Mouse (Mus musculus) gonadal fat pad, adult 2 months (tissue): ENCODE data around the gene Mertk. TPM values are rescaled to one million over a fixed set of nuclear protein-coding genes. Genes with fewer than 3 reads are reported as not detected.

Experiments
- DNase-seq: peaks from one replicate; pipeline ENCODE4 v3.0.0-alpha.2; 2012; ENCODE audit warnings: low read depth
- polyA plus RNA-seq: library from polyadenylated mRNA; depleted of rRNA; stranded (reverse); fragments of >200 nt; gene quantifications from 2 replicates; pipeline ENCODE4 v1.2.3, GENCODE M21; 2012

Gene Mertk
- polyA plus RNA-seq, 1 experiment = 8.8 TPM

GRCm38 (mm10) chr2:128765787-128766186, 67.0 kb downstream of the Mertk start:
- no peak for DNase-seq

- DNase-seq = no peak
Observed at GRCm38 (mm10) chr2:128768545-128769247, 69.9 kb downstream of the Mertk start.

GRCm38 (mm10) chr2:128770557-128770956, 71.8 kb downstream of the Mertk start:
- DNase-seq = no peak

GRCm38 (mm10) chr2:128771048-128771447, 72.3 kb downstream of the Mertk start:
- no peak for DNase-seq

- DNase-seq = no peak
Observed at GRCm38 (mm10) chr2:128771750-128772338, 73.1 kb downstream of the Mertk start.

- DNase-seq = no peak
Observed at GRCm38 (mm10) chr2:128782231-128782630, 83.5 kb downstream of the Mertk start.

GRCm38 (mm10) chr2:128783660-128784345, 85.0 kb downstream of the Mertk start:
- no peak for DNase-seq

GRCm38 (mm10) chr2:128784814-128785213, 86.1 kb downstream of the Mertk start:
- no peak for DNase-seq

- no peak for DNase-seq
Observed at GRCm38 (mm10) chr2:128786341-128786740, 87.6 kb downstream of the Mertk start.

- no peak for DNase-seq
Observed at GRCm38 (mm10) chr2:128786795-128787194, 88.0 kb downstream of the Mertk start.

- DNase-seq = no peak
Observed at GRCm38 (mm10) chr2:128787805-128788204, 89.0 kb downstream of the Mertk start.

- DNase-seq = no peak
Observed at GRCm38 (mm10) chr2:128790875-128791614, 92.3 kb downstream of the Mertk start.

- no peak for DNase-seq
Observed at GRCm38 (mm10) chr2:128793958-128794357, 95.2 kb downstream of the Mertk start.

- no peak for DNase-seq
Observed at GRCm38 (mm10) chr2:128796463-128796862, 97.7 kb downstream of the Mertk start.

GRCm38 (mm10) chr2:128803441-128803840, 104.7 kb downstream of the Mertk start:
- no peak for DNase-seq

GRCm38 (mm10) chr2:128805341-128805740, 106.6 kb downstream of the Mertk start:
- DNase-seq = no peak

GRCm38 (mm10) chr2:128806561-128806960, 107.8 kb downstream of the Mertk start:
- DNase-seq = no peak

- DNase-seq = no peak
Observed at GRCm38 (mm10) chr2:128812761-128813160, 114.0 kb downstream of the Mertk start.

GRCm38 (mm10) chr2:128816311-128816710, 117.6 kb downstream of the Mertk start:
- DNase-seq = no peak

GRCm38 (mm10) chr2:128816916-128817315, 118.2 kb downstream of the Mertk start:
- no peak for DNase-seq

- DNase-seq = no peak
Observed at GRCm38 (mm10) chr2:128817387-128817785, 118.6 kb downstream of the Mertk start.
